Mouse (Mus musculus) embryo, embryonic 10.5 days (tissue): Measurements from ENCODE around the gene Ncoa6.
A peak's percentile ranks its signal among the peaks of the same experiment; 100 is the strongest.
"Not testable (repeated sequence)": the region's sequence is repeated elsewhere in the genome, so short reads cannot be mapped to it uniquely, and the experiment has no call there.

Source experiments
- DNase-seq: peaks from one replicate; pipeline ENCODE4 v3.0.0-alpha.2; 2015; ENCODE audit warnings: low spot score

Gene Ncoa6

GRCm38 (mm10) chr2:155473570-155474088 lies at the start of gene Ncoa6:
TSS of gene Ncoa6 (minus strand) at chr2:155473894.
- DNase-seq: peak; percentile 83

- no peak for DNase-seq
Measured at GRCm38 (mm10) chr2:155518531-155519270, 45.0 kb upstream of the Ncoa6 start.

- DNase-seq: peak; percentile 99
Measured at GRCm38 (mm10) chr2:155517455-155518423, 44.0 kb upstream of the Ncoa6 start, which contains the start of the genes Acss2 and Ggt7. TSS of gene Acss2 (plus strand) at chr2:155517948. TSS of gene Ggt7 (minus strand) at chr2:155518237.

- peak; percentile 89 for DNase-seq
Measured at GRCm38 (mm10) chr2:155515941-155516340, 42.2 kb upstream of the Ncoa6 start.

- DNase-seq: peak; percentile 68
Measured at GRCm38 (mm10) chr2:155514666-155515065, 41.0 kb upstream of the Ncoa6 start.

GRCm38 (mm10) chr2:155513543-155513942 lies 39.8 kb upstream of the Ncoa6 start:
- no peak for DNase-seq

- peak; percentile 76 for DNase-seq
Measured at GRCm38 (mm10) chr2:155512479-155512878, 38.8 kb upstream of the Ncoa6 start.

- DNase-seq: no peak
Measured at GRCm38 (mm10) chr2:155507721-155508470, 34.2 kb upstream of the Ncoa6 start.

- no peak for DNase-seq
Measured at GRCm38 (mm10) chr2:155505811-155506210, 32.1 kb upstream of the Ncoa6 start.

GRCm38 (mm10) chr2:155504440-155505355 lies 31.0 kb upstream of the Ncoa6 start:
- no peak for DNase-seq

GRCm38 (mm10) chr2:155502596-155502995 lies 28.9 kb upstream of the Ncoa6 start:
- no peak for DNase-seq

- no peak for DNase-seq
Measured at GRCm38 (mm10) chr2:155490998-155491397, 17.3 kb upstream of the Ncoa6 start.

GRCm38 (mm10) chr2:155482021-155482420 lies 8.3 kb upstream of the Ncoa6 start:
- peak; percentile 86 for DNase-seq

- DNase-seq: peak; percentile 67
Measured at GRCm38 (mm10) chr2:155472671-155473569, 774 bp downstream of the Ncoa6 start.

- DNase-seq: no peak
Measured at GRCm38 (mm10) chr2:155466861-155467260, 6.8 kb downstream of the Ncoa6 start.

- DNase-seq: no peak
Measured at GRCm38 (mm10) chr2:155453591-155453990, 20.1 kb downstream of the Ncoa6 start.

GRCm38 (mm10) chr2:155451256-155451655 lies 22.4 kb downstream of the Ncoa6 start:
- no peak for DNase-seq

GRCm38 (mm10) chr2:155447906-155448305 lies 25.8 kb downstream of the Ncoa6 start:
- DNase-seq: not testable (repeated sequence)

GRCm38 (mm10) chr2:155443446-155443845 lies 30.2 kb downstream of the Ncoa6 start:
- DNase-seq: no peak

- no peak for DNase-seq
Measured at GRCm38 (mm10) chr2:155442916-155443315, 30.8 kb downstream of the Ncoa6 start.
